Mouse (Mus musculus) heart, postnatal 0 days (tissue): ENCODE measurements around the gene Parl.

ENCODE experiments used
- CTCF ChIP-seq: IDR thresholded peaks from 2 replicates; pipeline ENCODE4 v1.5.1; 2016; ENCODE audit warnings: antibody characterized with exemption, control low read depth, low read depth
- EP300 ChIP-seq: IDR thresholded peaks from 2 replicates; pipeline ENCODE4 v1.6.1; 2016; ENCODE audit warnings: antibody characterized with exemption, low read depth

DNA sequence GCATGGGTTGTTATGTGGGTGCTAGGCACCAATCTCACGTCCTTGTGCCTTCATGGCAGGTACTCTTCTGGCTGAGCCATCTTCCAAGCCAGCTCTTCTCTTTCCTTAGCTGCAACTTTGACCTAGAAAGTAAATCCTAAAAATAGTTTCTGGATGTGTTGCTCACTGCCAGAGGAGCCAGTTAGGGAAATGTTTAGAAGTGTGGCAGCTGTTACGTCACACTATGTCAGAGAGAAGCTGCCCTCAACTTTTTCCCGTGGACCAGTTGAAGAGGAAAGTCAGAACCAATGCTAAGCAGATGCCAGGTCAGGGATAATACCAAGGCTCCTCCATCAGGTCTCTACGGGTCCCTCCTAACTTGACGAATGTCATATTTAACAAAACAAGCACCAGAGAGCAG lies 22.8 kb downstream of the Parl start:
- TF ChIP-seq CTCF: no peak
- TF ChIP-seq EP300: no peak
